Mouse (Mus musculus): ENCODE measurements around the gene Tsga8.

Gene Tsga8

DNA sequence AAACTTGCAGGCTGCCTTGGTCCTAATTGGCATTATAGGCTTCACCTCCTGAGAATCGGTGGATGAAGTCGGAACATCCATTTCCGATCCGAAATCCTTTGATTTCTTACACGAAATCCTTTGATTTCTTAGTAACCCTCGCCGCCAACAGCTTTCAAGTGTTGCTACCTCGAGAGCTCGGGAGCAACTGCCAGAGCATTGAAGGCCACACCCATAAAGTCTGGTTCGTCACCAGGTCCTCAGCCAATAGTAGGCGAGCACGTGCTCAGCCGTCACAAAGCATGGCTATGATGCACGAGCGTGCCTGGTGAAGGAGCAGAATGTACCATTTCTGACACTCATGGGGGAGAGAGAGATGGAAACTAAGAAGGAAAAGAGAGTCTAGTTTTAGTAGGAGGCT, at the start of gene Tsga8:
Gene Tsga8, minus strand, starts transcription at position 327 of the 400 bp plus-strand sequence.
- DNase-seq, result no peak

Measured in liver (tissue).